Mouse (Mus musculus): ENCODE results near the gene Vmn1r19.
"Not testable (repeated sequence)": the region's sequence is repeated elsewhere in the genome, so short reads cannot be mapped to it uniquely, and the experiment has no call there.

Gene Vmn1r19

GRCm38 (mm10) chr6:57403480-57403879, at the start of gene Vmn1r19:
TSS of gene Vmn1r19 (plus strand) at chr6:57403780.
- DNase-seq (ENCODE audit: low spot score in 2 of 2) = not testable (repeated sequence)

GRCm38 (mm10) chr6:57356864-57357263, 46.7 kb upstream of the Vmn1r19 start:
- no peak for DNase-seq (ENCODE audit: low spot score in 2 of 2)

- no peak for DNase-seq (ENCODE audit: low spot score in 2 of 2)
Observed at GRCm38 (mm10) chr6:57363627-57364026, 40.0 kb upstream of the Vmn1r19 start, which contains the start of gene Vmn1r17. TSS of gene Vmn1r17 (minus strand) at chr6:57363727.

- not testable (repeated sequence) for DNase-seq (ENCODE audit: low spot score in 2 of 2)
Observed at GRCm38 (mm10) chr6:57365866-57366265, 37.7 kb upstream of the Vmn1r19 start.

GRCm38 (mm10) chr6:57367496-57367895, 36.1 kb upstream of the Vmn1r19 start:
- DNase-seq (ENCODE audit: low spot score in 2 of 2) = no peak

GRCm38 (mm10) chr6:57395683-57396082, 7.9 kb upstream of the Vmn1r19 start, which contains the start of gene Vmn1r18:
TSS of gene Vmn1r18 (minus strand) at chr6:57395783.
- DNase-seq (ENCODE audit: low spot score in 2 of 2) = no peak

- DNase-seq (ENCODE audit: low spot score in 2 of 2) = no peak
Observed at GRCm38 (mm10) chr6:57428630-57429029, 25.1 kb downstream of the Vmn1r19 start, which contains the start of gene Vmn1r20. TSS of gene Vmn1r20 (plus strand) at chr6:57428930.

- DNase-seq (ENCODE audit: low spot score in 2 of 2) = peak in 1 of 2 experiments; percentile 3
Observed at GRCm38 (mm10) chr6:57431196-57431595, 27.6 kb downstream of the Vmn1r19 start.

Data from urinary bladder, postnatal 36 days (tissue).